Mouse (Mus musculus) urinary bladder, postnatal 4 days (tissue): ENCODE measurements around the gene Rae1.

ENCODE experiments used
- DNase-seq, 2 experiments: peaks; one replicate each; pipeline ENCODE4 v3.0.0; 2021 to 2022; ENCODE audit warnings: low spot score in 2 of 2

Rae1 gene

GRCm38 (mm10) chr2:173048041-173048745 lies 48.3 kb downstream of the Rae1 start:
- no peak for DNase-seq

GRCm38 (mm10) chr2:173049231-173049630 lies 49.3 kb downstream of the Rae1 start:
- DNase-seq: no peak

GRCm38 (mm10) chr2:173049817-173050216 lies 49.9 kb downstream of the Rae1 start:
- DNase-seq: no peak

GRCm38 (mm10) chr2:173050604-173051382 lies 50.9 kb downstream of the Rae1 start:
- no peak for DNase-seq

GRCm38 (mm10) chr2:173052881-173053280 lies 53.0 kb downstream of the Rae1 start:
- DNase-seq: peak in 1 of 2 experiments; percentile 26

- DNase-seq: no peak
These were observed 53.9 kb downstream of the Rae1 start for GRCm38 (mm10) chr2:173053846-173054245.

- DNase-seq: no peak
These were observed 56.5 kb downstream of the Rae1 start for GRCm38 (mm10) chr2:173056303-173056881.

- DNase-seq: no peak
These were observed 57.0 kb downstream of the Rae1 start for GRCm38 (mm10) chr2:173056882-173057315.

GRCm38 (mm10) chr2:173057623-173058022 lies 57.7 kb downstream of the Rae1 start:
- no peak for DNase-seq

GRCm38 (mm10) chr2:173058263-173058662 lies 58.3 kb downstream of the Rae1 start:
- no peak for DNase-seq

GRCm38 (mm10) chr2:173060450-173060849 lies 60.5 kb downstream of the Rae1 start:
- DNase-seq: no peak

GRCm38 (mm10) chr2:173061443-173062351 lies 61.8 kb downstream of the Rae1 start:
- DNase-seq: no peak

GRCm38 (mm10) chr2:173063219-173063618 lies 63.3 kb downstream of the Rae1 start:
- DNase-seq: no peak

- no peak for DNase-seq
These were observed 64.9 kb downstream of the Rae1 start for GRCm38 (mm10) chr2:173064864-173065263.
